Mouse (Mus musculus) cerebellum, adult 2 months (tissue): ENCODE data around the gene Mx1.

Experiments used
- CTCF ChIP-seq: fragments of 200-500 bp; IDR thresholded peaks from 2 replicates; pipeline ENCODE4 v1.5.1; 2011; ENCODE audit warnings: low read depth, mild to moderate bottlenecking, control low read depth, low read length, moderate library complexity, borderline replicate concordance; ENCODE audit not compliant: insufficient read depth
- POLR2A ChIP-seq: fragments of 200-500 bp; IDR thresholded peaks from 2 replicates; pipeline ENCODE4 v1.6.1; 2011; ENCODE audit warnings: low read length, control low read depth, borderline replicate concordance; ENCODE audit not compliant: insufficient read depth

GRCm38 (mm10) chr16:97474671-97475070, 12.0 kb upstream of the Mx1 start:
- TF ChIP-seq CTCF (no peak), POLR2A (no peak)
